Mouse (Mus musculus) limb, embryonic 15.5 days (tissue): ENCODE measurements at regions not wholly inside any gene's neighbourhood (a gene's known extent, or its start where the extent isn't known, plus 50 kb on each side); places are given as distances from the start of the nearest gene placed in this dataset. TPM values are rescaled to one million over a fixed set of nuclear protein-coding genes. Genes with fewer than 3 reads are reported as not detected.

ENCODE experiments used
- ATAC-seq: fragments of 200-750 bp; cut with Nextera tagmentation; 2 replicates; pipeline ENCODE4 v1.8.0; 2017; ENCODE audit warnings: low read depth, moderate TSS enrichment; ENCODE audit not compliant: insufficient number of reproducible peaks, low FRiP score, low TSS enrichment
- H3K27ac ChIP-seq: fragments of 300-500 bp; sonication (generic); 2 replicates; pipeline ENCODE4 v1.5.1; 2015; ENCODE audit warnings: moderate library complexity, mild to moderate bottlenecking, inconsistent platforms
- H3K27me3 ChIP-seq: fragments of 300-500 bp; sonication (generic); 2 replicates; pipeline ENCODE4 v1.6.1; 2015; ENCODE audit warnings: inconsistent platforms
- H3K36me3 ChIP-seq: fragments of 300-500 bp; sonication (generic); 2 replicates; pipeline ENCODE4 v1.6.1; 2015; ENCODE audit warnings: inconsistent platforms
- H3K4me1 ChIP-seq: fragments of 300-500 bp; sonication (generic); 2 replicates; pipeline ENCODE4 v1.6.1; 2015; ENCODE audit warnings: inconsistent platforms
- H3K4me2 ChIP-seq: fragments of 300-500 bp; sonication (generic); 2 replicates; pipeline ENCODE4 v1.6.1; 2015; ENCODE audit warnings: mild to moderate bottlenecking, inconsistent platforms
- H3K4me3 ChIP-seq: fragments of 300-500 bp; sonication (generic); 2 replicates; pipeline ENCODE4 v1.5.1; 2015; ENCODE audit warnings: mild to moderate bottlenecking, inconsistent platforms
- H3K9ac ChIP-seq: fragments of 300-500 bp; sonication (generic); 2 replicates; pipeline ENCODE4 v1.6.1; 2015; ENCODE audit warnings: inconsistent platforms
- H3K9me3 ChIP-seq: fragments of 300-500 bp; sonication (generic); 2 replicates; pipeline ENCODE4 v1.6.1; 2016; ENCODE audit warnings: inconsistent platforms
- WGBS: fragments of 180-500 bp; shearing (Covaris S2); methylation state at CpG from one replicate; pipeline ENCODE4 v1.1.7; 2015; 5-methylcytosine and 5-hydroxymethylcytosine counted together
- microRNA-seq: library from miRNA; unstranded; fragments of <30 nt; microRNA quantifications from one replicate; pipeline ENCODE4, GENCODE M21; 2016

DNA sequence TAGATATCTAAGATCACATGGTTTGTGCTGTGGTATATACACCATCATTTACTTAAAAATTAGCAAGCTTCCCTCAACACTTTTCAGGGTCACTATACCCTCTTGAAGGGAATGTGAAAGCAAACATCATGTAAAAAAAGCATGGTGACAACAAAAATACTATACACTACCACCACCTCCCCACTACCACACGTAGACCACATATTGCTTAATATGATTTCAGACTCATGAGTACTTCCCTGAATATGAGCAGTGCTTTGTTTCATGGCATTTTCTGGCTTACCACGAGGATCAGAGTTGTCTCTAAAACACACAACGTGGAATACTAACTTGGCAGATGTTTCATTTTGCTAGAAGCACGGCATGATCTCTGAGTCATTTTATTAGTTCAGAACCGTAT, 284.0 kb upstream of the Egfl6 start:
- no peaks in the 10 kb centered on the region for H3K4me1 ChIP-seq
- no peak overlapping the region for H3K27ac ChIP-seq
- 85% methylated on average over 5 of the region's 5 CpGs for WGBS
- no peaks in the 10 kb centered on the region for H3K27me3 ChIP-seq
- H3K36me3 ChIP-seq = no peaks in the 10 kb centered on the region
- H3K9me3 ChIP-seq = no peaks in the 10 kb centered on the region
- H3K9ac ChIP-seq = no peak overlapping the region
- no peak for ATAC-seq
- H3K4me3 ChIP-seq = no peak overlapping the region
- H3K4me2 ChIP-seq = no peak overlapping the region

DNA sequence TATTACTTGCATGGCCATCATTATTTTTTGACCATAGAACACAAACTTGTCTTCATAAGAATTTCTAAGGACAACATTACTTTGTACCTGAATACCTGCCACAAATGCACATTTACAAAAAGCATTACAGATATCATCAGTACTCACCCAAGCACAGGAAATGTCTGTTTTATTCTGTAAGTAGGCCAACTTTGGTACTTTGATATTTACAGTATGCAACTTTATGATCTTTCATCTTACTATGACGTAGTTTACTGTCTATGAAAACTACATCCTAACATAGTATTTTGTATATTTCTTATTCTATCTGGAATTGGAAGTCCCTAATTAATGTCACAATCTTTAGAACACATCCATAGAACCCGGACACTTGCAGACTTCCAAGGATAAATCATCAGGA, 282.2 kb upstream of the Egfl6 start:
- Histone ChIP-seq H3K27me3 (no peaks in the 10 kb centered on the region), H3K27ac (no peak overlapping the region), H3K9me3 (no peaks in the 10 kb centered on the region), H3K4me2 (no peak overlapping the region), H3K9ac (no peak overlapping the region), H3K4me3 (no peak overlapping the region), H3K36me3 (no peaks in the 10 kb centered on the region), H3K4me1 (no peaks in the 10 kb centered on the region)
- WGBS = 70% methylated on average over 2 of the region's 2 CpGs
- ATAC-seq = no peak

Small RNAs in the stretch of these regions (microRNA-seq; reads per million reads assigned to microRNA genes)
- gene Gm22368 = not detected
- gene Gm44376 = not detected
